Mouse (Mus musculus): ENCODE results near the gene Ano10. TPM values are rescaled to one million over a fixed set of nuclear protein-coding genes. Genes with fewer than 3 reads are reported as not detected.

Ano10 gene
- polyA plus RNA-seq (2011; ENCODE audit: insufficient read depth, insufficient read length, low replicate concordance, missing spikeins), result 18.0 and 62.4 TPM in 2 replicates

- peak within 1 kb of the TSS; percentile 67 for H3K4me3 ChIP-seq (replicated peaks; ENCODE audit: control insufficient read depth, low read depth, low read length)
- TF ChIP-seq CTCF (IDR thresholded peaks at IDR 0.05; ENCODE audit: control insufficient read depth, insufficient read depth, low read length) (no peak), POLR2A (IDR thresholded peaks at IDR 0.05; ENCODE audit: borderline replicate concordance, control insufficient read depth, low read depth, low read length) (peak; percentile 23; the same call in 1 of the 2 replicates)
- no peaks in the 10 kb centered on the region; the same call in 1 of the 2 replicates for H3K4me1 ChIP-seq (ENCODE audit: control insufficient read depth, insufficient read depth, low read length)
- under 1% methylated on average over 51 of the region's 51 CpGs for WGBS
- H3K27ac ChIP-seq (ENCODE audit: control insufficient read depth, insufficient read depth, low read depth, low read length, poor library complexity), result peak within 1 kb of the TSS; percentile 96
Observed at GRCm38 (mm10) chr9:122294242-122294881, at the start of gene Ano10. Ano10 (minus strand) TSS chr9:122294423.

- Histone ChIP-seq H3K4me3 (replicated peaks; ENCODE audit: control insufficient read depth, low read depth, low read length) (no peak overlapping the region), H3K27ac (ENCODE audit: control insufficient read depth, insufficient read depth, low read depth, low read length, poor library complexity) (no peak overlapping the region), H3K4me1 (ENCODE audit: control insufficient read depth, insufficient read depth, low read length) (peaks cover 1% of the 10 kb centered on the region; the same call in 1 of the 2 replicates)
- 74% methylated on average over 7 of the region's 7 CpGs for WGBS
- TF ChIP-seq POLR2A (IDR thresholded peaks at IDR 0.05; ENCODE audit: borderline replicate concordance, control insufficient read depth, low read depth, low read length), result no peak
- TF ChIP-seq CTCF (IDR thresholded peaks at IDR 0.05; ENCODE audit: control insufficient read depth, insufficient read depth, low read length), result no peak
Observed at GRCm38 (mm10) chr9:122343399-122343798, 49.2 kb upstream of the Ano10 start.

- TF ChIP-seq POLR2A (IDR thresholded peaks at IDR 0.05; ENCODE audit: borderline replicate concordance, control insufficient read depth, low read depth, low read length) (no peak), CTCF (IDR thresholded peaks at IDR 0.05; ENCODE audit: control insufficient read depth, insufficient read depth, low read length) (no peak)
- Histone ChIP-seq H3K27ac (ENCODE audit: control insufficient read depth, insufficient read depth, low read depth, low read length, poor library complexity) (no peak overlapping the region), H3K4me1 (ENCODE audit: control insufficient read depth, insufficient read depth, low read length) (peaks cover 3% of the 10 kb centered on the region; the same call in 1 of the 2 replicates), H3K4me3 (replicated peaks; ENCODE audit: control insufficient read depth, low read depth, low read length) (no peak overlapping the region)
- WGBS, result 74% methylated on average over 5 of the region's 5 CpGs
Observed at GRCm38 (mm10) chr9:122339972-122340371, 45.7 kb upstream of the Ano10 start.

GRCm38 (mm10) chr9:122337510-122337931 lies 43.3 kb upstream of the Ano10 start:
- Histone ChIP-seq H3K4me1 (ENCODE audit: control insufficient read depth, insufficient read depth, low read length) (peaks cover 1% of the 10 kb centered on the region; the same call in 1 of the 2 replicates), H3K27ac (ENCODE audit: control insufficient read depth, insufficient read depth, low read depth, low read length, poor library complexity) (no peak overlapping the region), H3K4me3 (replicated peaks; ENCODE audit: control insufficient read depth, low read depth, low read length) (no peak overlapping the region)
- TF ChIP-seq CTCF (IDR thresholded peaks at IDR 0.05; ENCODE audit: control insufficient read depth, insufficient read depth, low read length) (no peak), POLR2A (IDR thresholded peaks at IDR 0.05; ENCODE audit: borderline replicate concordance, control insufficient read depth, low read depth, low read length) (no peak)
- 24% methylated on average over 8 of the region's 8 CpGs for WGBS

- no peak overlapping the region for H3K4me3 ChIP-seq (replicated peaks; ENCODE audit: control insufficient read depth, low read depth, low read length)
- H3K27ac ChIP-seq (ENCODE audit: control insufficient read depth, insufficient read depth, low read depth, low read length, poor library complexity), result no peak overlapping the region
- no peak for TF ChIP-seq POLR2A (IDR thresholded peaks at IDR 0.05; ENCODE audit: borderline replicate concordance, control insufficient read depth, low read depth, low read length)
- TF ChIP-seq CTCF (IDR thresholded peaks at IDR 0.05; ENCODE audit: control insufficient read depth, insufficient read depth, low read length), result no peak
- 20% methylated on average over 2 of the region's 2 CpGs for WGBS
- peaks cover 1% of the 10 kb centered on the region; the same call in 1 of the 2 replicates for H3K4me1 ChIP-seq (ENCODE audit: control insufficient read depth, insufficient read depth, low read length)
Observed at GRCm38 (mm10) chr9:122336677-122337076, 42.5 kb upstream of the Ano10 start.

GRCm38 (mm10) chr9:122328199-122328598 lies 34.0 kb upstream of the Ano10 start:
- H3K4me3 ChIP-seq (replicated peaks; ENCODE audit: control insufficient read depth, low read depth, low read length), result no peak overlapping the region
- 68% methylated on average over 3 of the region's 3 CpGs for WGBS
- H3K27ac ChIP-seq (ENCODE audit: control insufficient read depth, insufficient read depth, low read depth, low read length, poor library complexity), result no peak overlapping the region
- TF ChIP-seq POLR2A (IDR thresholded peaks at IDR 0.05; ENCODE audit: borderline replicate concordance, control insufficient read depth, low read depth, low read length), result no peak
- TF ChIP-seq CTCF (IDR thresholded peaks at IDR 0.05; ENCODE audit: control insufficient read depth, insufficient read depth, low read length), result no peak
- H3K4me1 ChIP-seq (ENCODE audit: control insufficient read depth, insufficient read depth, low read length), result no peaks in the 10 kb centered on the region

- Histone ChIP-seq H3K4me3 (replicated peaks; ENCODE audit: control insufficient read depth, low read depth, low read length) (no peak overlapping the region), H3K27ac (ENCODE audit: control insufficient read depth, insufficient read depth, low read depth, low read length, poor library complexity) (no peak overlapping the region), H3K4me1 (ENCODE audit: control insufficient read depth, insufficient read depth, low read length) (peaks cover 3% of the 10 kb centered on the region; the same call in 1 of the 2 replicates)
- 84% methylated on average over 1 of the region's 1 CpGs for WGBS
- TF ChIP-seq POLR2A (IDR thresholded peaks at IDR 0.05; ENCODE audit: borderline replicate concordance, control insufficient read depth, low read depth, low read length), result no peak
- TF ChIP-seq CTCF (IDR thresholded peaks at IDR 0.05; ENCODE audit: control insufficient read depth, insufficient read depth, low read length), result no peak
Observed at GRCm38 (mm10) chr9:122325996-122326395, 31.8 kb upstream of the Ano10 start.

GRCm38 (mm10) chr9:122322356-122322755 lies 28.1 kb upstream of the Ano10 start:
- no peak for TF ChIP-seq CTCF (IDR thresholded peaks at IDR 0.05; ENCODE audit: control insufficient read depth, insufficient read depth, low read length)
- 60% methylated on average over 3 of the region's 3 CpGs for WGBS
- H3K27ac ChIP-seq (ENCODE audit: control insufficient read depth, insufficient read depth, low read depth, low read length, poor library complexity), result no peak overlapping the region
- H3K4me1 ChIP-seq (ENCODE audit: control insufficient read depth, insufficient read depth, low read length), result peaks cover 4% of the 10 kb centered on the region; the same call in 1 of the 2 replicates
- no peak overlapping the region for H3K4me3 ChIP-seq (replicated peaks; ENCODE audit: control insufficient read depth, low read depth, low read length)

Measured in bone marrow, adult 2 months (tissue).